Mouse (Mus musculus): ENCODE data around the gene Tirap. TPM values are rescaled to one million over a fixed set of nuclear protein-coding genes. Genes with fewer than 3 reads are reported as not detected.

Gene Tirap
- 4.1 and 18.9 TPM in 2 replicates for total RNA-seq (2017)

DNA sequence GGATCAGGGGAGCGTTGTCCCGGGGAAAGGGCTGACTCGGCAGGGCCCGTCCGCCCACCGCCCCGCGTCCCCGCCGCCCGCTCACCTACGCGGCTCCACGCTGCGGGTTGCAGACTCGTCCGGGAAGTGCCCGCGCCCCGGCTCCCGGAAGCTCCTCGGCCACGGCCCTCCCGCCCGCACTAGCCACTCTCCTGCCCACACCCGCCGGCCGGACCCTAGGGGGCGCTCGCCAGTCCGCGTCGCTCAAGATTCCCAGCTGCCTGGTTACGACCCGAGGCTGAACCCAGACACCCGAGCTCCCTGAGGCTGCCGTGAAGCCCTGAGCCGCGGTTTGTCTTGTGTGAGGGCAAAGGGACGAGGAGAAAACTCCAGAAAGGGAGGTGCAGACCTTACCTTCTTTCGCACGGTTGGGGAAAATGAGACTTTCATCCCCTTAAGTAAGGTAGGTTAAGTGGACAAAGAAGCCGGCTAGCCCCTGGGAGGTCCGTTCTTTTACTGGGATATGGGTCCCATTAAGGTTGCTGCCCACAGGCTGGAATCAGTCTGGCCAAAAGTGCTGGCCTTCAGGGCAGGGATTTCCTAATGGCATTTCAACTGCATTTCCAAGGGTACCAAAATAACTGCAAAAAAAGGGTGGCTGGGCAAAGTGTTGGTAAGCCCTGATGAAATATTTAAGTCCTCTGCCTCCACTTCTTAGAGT lies at the start of gene Tirap, which contains the start of gene Srpr:
Gene Tirap (minus strand): TSS at position 520 of the 700 bp plus-strand sequence.
Gene Srpr (plus strand): TSS at position 404 of the 700 bp plus-strand sequence.
- ATAC-seq (replicated peaks in 1 of 2; ENCODE audit: insufficient read depth in 1 of 2, low FRiP score in 2 of 2, low TSS enrichment in 1 of 2, low read depth in 1 of 2, poor library complexity in 2 of 2, severe bottlenecking in 2 of 2): peak; percentile 97 to 98

DNA sequence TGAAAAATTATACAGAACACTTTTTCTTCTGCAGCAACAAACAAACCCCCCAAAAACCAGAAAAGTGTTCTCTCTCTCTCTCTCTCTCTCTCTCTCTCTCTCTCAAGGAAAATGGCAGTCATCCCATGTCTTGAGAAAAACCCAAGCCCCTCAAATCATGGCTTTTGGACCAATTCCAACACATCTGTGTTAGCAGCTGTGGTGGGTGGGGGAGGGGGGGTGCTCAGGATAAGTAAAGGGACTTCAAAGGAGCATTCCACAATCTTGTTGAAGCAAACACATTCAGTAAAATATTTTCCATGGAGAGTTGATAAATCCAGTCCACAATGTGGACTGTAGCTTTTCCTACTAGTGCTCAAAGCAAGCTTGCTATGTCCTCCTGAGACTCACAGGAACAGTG lies 49.4 kb upstream of the Tirap start:
- no peak for ATAC-seq (replicated peaks in 1 of 2; ENCODE audit: insufficient read depth in 1 of 2, low FRiP score in 2 of 2, low TSS enrichment in 1 of 2, low read depth in 1 of 2, poor library complexity in 2 of 2, severe bottlenecking in 2 of 2)

DNA sequence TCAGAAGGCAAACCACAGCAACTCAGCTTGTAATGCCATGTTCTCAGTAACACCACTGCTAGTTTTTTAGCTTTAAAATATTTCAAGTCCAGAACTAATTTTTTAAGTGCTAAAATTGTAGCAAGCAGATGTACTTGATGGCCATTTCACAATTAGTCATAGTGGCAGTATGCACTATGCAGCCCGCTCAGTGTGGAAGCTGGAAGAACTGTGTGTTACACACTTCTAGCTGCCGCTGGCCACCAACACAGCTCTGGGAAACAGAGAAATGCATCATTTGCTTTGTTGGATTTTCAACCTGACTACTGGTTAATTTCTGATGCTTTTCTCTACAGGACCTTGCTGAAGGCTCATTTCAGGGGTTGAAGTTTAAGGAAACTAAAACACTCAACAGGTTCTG lies 47.3 kb upstream of the Tirap start:
- ATAC-seq (replicated peaks in 1 of 2; ENCODE audit: insufficient read depth in 1 of 2, low FRiP score in 2 of 2, low TSS enrichment in 1 of 2, low read depth in 1 of 2, poor library complexity in 2 of 2, severe bottlenecking in 2 of 2): no peak

DNA sequence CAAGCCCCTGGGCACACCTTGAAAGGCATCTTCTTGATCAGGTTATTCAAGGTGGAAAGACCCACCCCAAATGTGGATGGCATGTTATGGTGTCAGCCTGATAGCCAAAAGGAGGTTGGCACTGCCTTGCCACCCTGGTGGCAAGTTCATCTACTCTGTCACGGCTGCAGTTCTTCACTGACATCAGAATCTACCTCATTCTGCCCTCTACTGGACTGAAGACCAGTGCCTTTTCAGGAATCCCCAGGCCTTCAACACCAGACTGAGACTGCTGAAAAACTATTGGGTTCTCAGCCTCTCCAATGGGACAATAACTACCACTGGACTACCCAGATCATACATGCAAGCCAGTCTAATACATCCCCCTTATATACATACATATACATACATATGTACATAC lies 39.6 kb upstream of the Tirap start:
- ATAC-seq (replicated peaks in 1 of 2; ENCODE audit: insufficient read depth in 1 of 2, low FRiP score in 2 of 2, low TSS enrichment in 1 of 2, low read depth in 1 of 2, poor library complexity in 2 of 2, severe bottlenecking in 2 of 2): no peak

DNA sequence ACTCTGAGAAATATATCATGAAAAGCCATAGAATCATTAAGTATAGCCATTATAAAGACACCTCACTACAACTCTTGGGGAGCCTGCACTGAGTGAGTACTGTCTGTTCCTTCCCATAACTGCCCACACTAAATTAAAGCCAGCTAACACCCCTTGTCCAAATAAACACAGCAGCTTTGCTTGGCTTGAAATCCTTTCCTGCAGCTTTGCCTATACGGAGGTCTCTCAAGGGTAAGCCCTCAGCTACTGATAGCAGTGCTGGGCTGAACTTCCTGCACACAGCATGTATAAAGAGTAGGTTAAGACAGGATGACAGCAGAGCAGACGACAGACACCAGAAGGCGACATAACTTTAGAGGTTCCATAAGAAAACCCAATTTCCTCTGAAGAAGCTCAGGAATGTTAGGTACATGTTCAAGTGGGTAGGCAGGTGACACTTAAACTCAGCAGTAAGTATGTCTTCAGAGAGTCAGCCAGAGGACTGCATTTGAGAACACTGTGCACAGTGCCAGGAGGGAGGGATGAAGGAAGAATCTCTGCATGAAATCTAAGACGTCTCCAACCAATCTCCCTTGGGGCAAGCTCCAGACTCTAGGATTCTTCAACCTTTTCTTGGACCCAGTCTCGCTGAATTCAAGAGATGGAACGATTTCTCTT lies 39.0 kb upstream of the Tirap start:
- no peak for ATAC-seq (replicated peaks in 1 of 2; ENCODE audit: insufficient read depth in 1 of 2, low FRiP score in 2 of 2, low TSS enrichment in 1 of 2, low read depth in 1 of 2, poor library complexity in 2 of 2, severe bottlenecking in 2 of 2)

DNA sequence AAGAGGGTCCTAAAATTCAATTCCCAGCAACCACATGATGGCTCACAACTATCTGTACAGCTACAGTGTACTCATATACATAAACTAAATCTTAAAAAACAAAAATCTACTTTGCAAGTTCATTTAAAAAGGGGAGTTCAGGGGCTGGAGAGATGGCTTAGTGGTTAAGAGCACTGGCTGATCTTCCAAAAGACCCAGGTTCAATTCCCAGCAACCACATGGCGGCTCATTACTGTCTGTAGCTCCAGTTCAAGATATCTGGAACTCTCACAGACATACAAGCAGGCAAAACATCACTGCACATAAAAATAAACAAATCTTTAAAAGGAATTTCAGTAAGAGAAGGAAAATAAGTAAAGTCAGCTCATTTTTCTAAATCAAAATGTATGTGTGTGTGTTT lies 38.3 kb upstream of the Tirap start:
- no peak for ATAC-seq (replicated peaks in 1 of 2; ENCODE audit: insufficient read depth in 1 of 2, low FRiP score in 2 of 2, low TSS enrichment in 1 of 2, low read depth in 1 of 2, poor library complexity in 2 of 2, severe bottlenecking in 2 of 2)

DNA sequence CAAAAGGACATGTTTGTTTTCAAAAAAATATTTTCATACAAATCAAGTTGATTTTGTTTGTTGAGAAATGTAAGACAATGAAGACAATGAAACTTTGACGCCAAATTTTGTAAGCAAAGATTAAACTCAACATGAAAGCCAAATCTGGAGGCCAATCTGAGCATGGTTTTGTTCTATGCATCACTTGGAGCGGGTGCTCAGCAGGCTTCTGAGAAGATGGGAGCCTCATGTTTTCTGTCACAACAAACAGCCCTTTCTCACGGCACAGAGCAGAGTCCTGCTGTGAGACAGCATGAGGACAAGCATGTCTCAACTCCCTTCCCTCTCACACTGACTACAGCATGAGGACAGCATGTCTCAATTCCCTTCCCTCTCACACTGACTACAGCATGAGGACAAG lies 35.9 kb upstream of the Tirap start:
- ATAC-seq (replicated peaks in 1 of 2; ENCODE audit: insufficient read depth in 1 of 2, low FRiP score in 2 of 2, low TSS enrichment in 1 of 2, low read depth in 1 of 2, poor library complexity in 2 of 2, severe bottlenecking in 2 of 2): no peak

DNA sequence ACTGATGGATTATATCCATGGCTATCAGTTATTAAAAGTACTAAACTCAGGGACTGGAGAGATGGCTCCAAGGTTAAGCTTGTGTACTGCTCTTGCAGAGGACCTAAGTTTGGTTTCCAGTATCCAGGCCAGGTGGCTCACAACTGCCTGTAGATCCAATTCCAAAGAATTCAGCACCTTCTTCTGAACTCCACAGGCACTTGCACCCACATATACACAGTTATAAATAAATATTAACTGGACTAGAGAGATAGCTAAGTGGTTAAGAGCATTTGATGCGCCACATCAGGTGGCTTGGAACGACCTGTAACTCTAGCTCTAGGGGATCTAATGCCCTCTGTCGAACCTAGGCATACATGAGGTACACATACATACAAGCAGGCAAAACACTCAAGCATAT lies 28.6 kb upstream of the Tirap start:
- no peak for ATAC-seq (replicated peaks in 1 of 2; ENCODE audit: insufficient read depth in 1 of 2, low FRiP score in 2 of 2, low TSS enrichment in 1 of 2, low read depth in 1 of 2, poor library complexity in 2 of 2, severe bottlenecking in 2 of 2)

DNA sequence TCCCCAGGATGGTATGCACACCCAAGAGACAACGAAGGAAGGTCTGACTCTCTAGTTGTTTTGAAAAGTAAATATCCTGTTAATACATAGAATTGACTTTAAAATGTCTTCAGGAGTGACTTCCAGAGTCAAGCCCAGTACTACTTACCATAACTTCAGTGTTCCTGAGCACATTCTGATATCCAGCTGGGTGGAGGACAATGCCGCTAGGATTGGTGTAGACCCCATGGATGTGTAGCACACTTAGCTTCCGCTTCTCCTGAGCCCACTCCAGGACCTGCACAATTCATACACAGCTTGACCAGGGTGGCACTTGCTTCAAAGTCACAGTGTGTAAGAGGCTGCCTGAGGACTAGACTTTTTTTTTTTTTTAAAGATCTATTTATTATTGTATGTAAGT lies 23.4 kb upstream of the Tirap start:
- ATAC-seq (replicated peaks in 1 of 2; ENCODE audit: insufficient read depth in 1 of 2, low FRiP score in 2 of 2, low TSS enrichment in 1 of 2, low read depth in 1 of 2, poor library complexity in 2 of 2, severe bottlenecking in 2 of 2): no peak

DNA sequence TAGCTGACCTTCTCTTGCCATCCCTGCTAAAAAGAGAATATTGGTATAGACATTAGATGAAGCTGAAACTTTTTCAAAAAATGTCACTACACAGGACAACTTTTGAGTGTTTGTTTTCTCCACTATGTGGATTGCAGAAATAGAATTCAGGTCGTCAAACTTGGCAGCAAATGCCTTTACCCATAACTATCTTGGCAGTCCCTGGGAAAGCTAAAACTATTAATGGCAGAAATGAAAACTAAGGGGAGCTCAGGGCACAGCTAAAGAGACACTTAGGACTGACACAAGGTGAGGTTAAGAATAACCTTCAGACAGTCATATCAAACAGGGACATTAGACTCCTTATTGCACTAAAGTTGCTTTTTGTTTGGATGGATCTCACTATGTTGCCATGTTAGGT lies 17.9 kb upstream of the Tirap start:
- ATAC-seq (replicated peaks in 1 of 2; ENCODE audit: insufficient read depth in 1 of 2, low FRiP score in 2 of 2, low TSS enrichment in 1 of 2, low read depth in 1 of 2, poor library complexity in 2 of 2, severe bottlenecking in 2 of 2): no peak

DNA sequence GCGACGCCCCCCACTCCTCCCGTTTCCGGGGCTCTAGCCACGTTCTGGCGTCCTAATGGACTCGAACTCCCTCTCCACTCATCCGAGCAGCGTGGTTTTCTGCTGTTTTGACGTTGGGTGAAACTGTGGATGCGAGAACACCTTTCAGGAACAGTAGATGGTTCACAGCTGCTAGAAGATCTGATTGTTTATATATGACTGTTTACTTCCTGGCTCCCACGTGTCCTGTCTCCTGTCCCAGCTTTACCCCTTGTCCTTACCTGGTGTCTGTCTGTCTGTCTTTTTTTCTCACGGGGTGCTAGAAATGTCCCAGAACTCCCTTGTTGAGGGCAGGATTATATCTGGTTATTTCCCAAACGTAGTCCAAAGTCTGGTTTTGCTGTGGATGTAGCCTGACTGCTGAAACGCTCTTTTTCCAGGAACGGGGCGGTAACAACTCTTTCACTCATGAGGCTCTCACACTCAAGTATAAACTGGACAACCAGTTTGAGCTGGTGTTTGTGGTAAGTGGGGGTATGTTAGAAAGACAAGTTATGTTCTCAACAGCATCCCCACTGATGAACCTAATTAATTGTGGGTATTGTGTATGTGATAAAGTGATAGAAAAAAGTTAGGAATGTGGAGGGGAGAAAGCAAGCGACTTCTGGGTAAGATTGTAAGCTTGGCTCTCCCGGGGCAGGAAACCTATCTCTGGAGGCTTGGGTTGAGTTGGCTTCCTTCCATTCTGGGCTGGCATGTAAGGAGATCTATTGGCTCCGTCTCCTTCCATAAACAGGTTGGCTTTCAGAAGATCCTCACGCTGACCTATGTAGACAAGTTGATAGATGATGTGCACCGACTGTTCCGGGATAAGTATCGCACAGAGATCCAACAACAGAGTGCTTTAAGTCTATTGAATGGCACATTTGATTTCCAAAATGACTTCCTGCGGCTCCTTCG lies 11.8 kb upstream of the Tirap start:
- 0 out of 4 replicates have a peak, but pooled peaks of 1 of the 2 experiments have one; percentile 0 for ATAC-seq (replicated peaks in 1 of 2; ENCODE audit: insufficient read depth in 1 of 2, low FRiP score in 2 of 2, low TSS enrichment in 1 of 2, low read depth in 1 of 2, poor library complexity in 2 of 2, severe bottlenecking in 2 of 2)

DNA sequence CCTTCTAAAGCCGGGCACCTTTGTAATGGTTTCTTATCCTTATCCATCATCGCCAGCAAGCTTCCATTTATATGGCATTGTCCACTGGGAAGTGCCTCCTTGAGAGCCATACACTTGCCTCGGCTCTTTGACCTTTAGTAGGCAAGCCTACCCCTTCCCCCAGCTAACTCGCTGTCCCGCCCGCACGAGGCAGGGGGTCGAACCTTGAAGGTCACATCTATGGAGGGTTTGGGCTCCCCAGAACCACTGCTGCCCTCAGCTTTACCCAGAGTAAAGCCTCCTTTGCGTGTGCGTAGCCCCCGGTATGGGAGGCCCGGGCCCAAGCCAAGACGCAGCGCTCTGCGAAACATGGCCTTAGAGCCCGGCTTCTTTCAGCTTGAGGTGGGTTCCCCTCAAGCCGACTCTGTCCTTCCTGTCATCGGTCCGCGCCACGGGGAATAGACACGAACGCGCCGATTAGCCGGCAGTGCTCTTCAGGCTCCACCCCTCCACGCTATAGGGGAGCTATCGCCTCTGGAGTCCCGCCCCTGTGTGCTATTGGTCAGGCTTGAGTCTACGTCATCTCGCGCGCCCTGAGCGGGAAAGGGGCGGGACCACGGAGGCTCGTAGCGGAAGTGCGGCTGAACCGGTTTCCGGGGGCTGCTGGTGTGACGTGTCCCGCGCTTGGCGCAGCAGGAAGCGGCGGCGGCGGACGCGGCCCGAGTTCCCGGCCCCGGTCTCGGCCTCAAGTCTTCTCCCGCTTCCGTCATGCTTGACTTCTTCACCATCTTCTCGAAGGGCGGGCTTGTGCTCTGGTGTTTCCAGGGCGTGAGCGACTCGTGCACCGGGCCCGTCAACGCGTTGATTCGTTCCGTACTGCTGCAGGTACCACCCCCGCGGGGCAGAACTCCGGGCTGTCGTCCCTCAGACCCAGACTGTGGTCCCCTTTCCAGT lies 10.7 kb upstream of the Tirap start, which contains the start of gene Foxred1:
Gene Foxred1 (minus strand): TSS at position 514 of the 933 bp plus-strand sequence.
- ATAC-seq (replicated peaks in 1 of 2; ENCODE audit: insufficient read depth in 1 of 2, low FRiP score in 2 of 2, low TSS enrichment in 1 of 2, low read depth in 1 of 2, poor library complexity in 2 of 2, severe bottlenecking in 2 of 2): peak; percentile 94 to 98

DNA sequence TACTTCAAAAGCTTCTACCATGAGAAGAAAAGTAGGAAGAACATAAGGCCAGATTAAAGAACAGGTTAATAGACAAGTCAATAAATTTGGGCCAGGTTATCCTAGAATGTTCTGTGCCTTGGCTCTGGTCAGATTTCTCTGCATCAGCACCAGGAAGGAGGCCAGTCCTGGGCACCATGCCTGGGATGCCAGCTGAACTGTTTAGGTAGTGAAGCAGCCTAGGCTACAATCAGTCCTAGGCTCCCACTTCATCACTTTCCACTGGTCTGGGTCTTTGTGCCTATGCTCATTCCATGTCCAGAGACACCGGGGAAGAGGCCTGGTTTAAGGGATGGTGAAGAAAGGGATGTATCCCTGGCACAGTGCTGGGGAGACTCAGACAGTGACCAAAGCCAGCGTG lies 4.3 kb upstream of the Tirap start:
- no peak for ATAC-seq (replicated peaks in 1 of 2; ENCODE audit: insufficient read depth in 1 of 2, low FRiP score in 2 of 2, low TSS enrichment in 1 of 2, low read depth in 1 of 2, poor library complexity in 2 of 2, severe bottlenecking in 2 of 2)

DNA sequence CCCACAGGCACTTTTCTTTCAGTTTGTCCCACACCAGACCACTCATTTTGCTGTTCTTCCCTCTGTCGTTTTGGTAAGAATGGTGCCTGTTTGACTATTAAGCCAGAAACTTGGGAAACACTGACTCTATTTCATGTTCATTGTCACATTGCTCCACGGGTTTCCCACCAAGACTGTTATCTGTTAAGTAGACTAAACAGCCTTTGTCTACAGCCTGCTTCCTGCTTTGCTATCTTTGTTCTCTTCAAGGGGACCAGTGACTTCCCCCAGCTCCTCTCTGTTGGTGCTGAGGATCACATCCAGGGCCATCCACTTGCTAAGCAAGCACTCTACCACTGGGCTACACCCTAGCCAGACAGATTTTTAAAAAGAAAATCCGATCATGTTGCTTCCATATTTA lies 3.4 kb upstream of the Tirap start:
- ATAC-seq (replicated peaks in 1 of 2; ENCODE audit: insufficient read depth in 1 of 2, low FRiP score in 2 of 2, low TSS enrichment in 1 of 2, low read depth in 1 of 2, poor library complexity in 2 of 2, severe bottlenecking in 2 of 2): no peak

DNA sequence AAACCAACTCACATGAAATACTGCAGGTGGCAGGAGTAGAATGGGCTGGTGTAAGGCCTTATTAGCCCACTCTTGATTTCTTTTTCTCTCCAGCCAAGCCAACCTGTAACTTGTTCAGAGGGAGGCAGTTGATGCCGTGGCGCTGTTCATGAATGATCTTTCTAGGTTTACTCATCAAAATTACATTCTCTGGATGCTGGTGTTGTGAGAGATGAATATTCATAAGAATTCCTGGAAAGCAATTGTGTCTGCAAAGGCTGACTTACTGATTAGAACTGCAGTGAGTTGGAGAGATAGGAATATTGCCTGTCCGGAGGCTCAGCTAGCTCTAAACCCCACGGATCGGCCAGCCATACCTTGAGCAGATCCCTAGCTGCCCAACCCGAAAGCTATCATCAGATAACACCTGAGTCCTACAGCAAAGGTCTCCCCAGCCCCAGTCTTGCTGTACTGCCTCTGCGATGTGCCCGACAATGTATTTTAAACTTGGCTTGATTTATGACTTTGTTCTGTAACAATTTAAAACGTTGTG lies 504 bp upstream of the Tirap start:
- ATAC-seq (replicated peaks in 1 of 2; ENCODE audit: insufficient read depth in 1 of 2, low FRiP score in 2 of 2, low TSS enrichment in 1 of 2, low read depth in 1 of 2, poor library complexity in 2 of 2, severe bottlenecking in 2 of 2): no peak

DNA sequence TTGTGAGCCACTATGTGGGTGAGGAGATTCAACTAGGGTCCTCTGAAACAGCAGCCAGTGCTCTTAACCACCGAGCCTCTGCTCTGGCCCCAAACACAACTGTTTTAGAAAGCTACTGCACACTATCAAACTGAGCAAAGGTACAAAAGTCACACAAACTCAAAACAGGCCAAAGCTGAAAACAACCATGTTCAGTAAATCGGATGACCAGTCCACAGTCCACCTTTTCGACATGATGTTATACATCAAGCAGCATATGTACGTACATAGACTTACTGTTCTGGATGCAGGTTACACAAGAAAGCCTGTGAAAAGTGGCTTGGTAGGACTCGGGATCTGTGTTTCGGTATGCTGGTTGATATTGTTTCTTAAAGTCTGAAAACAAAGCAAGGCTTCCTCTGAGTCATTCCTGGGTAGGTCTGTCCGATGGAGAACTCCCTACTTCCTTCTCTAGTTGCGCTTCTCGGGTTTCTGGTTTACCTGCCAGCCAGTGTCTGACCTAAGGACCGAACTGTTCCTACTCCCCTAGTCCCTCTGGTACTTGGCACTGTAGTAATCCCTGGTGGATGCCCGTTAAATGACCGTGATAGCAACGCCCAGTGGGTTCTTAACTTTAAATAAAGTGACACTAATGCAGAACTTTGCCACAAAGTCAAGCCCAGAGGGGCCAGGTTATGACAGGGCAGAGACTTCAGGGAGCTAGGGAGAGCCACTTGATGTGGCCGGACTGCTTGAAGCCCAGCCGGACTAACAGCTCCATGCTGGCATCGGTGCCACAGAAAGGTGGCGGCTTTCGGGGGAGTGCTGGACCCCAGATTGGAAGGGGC lies 933 bp downstream of the Tirap start:
- ATAC-seq (replicated peaks in 1 of 2; ENCODE audit: insufficient read depth in 1 of 2, low FRiP score in 2 of 2, low TSS enrichment in 1 of 2, low read depth in 1 of 2, poor library complexity in 2 of 2, severe bottlenecking in 2 of 2): peak; percentile 18 to 40; a peak in 3 of 4 replicates
